Mouse (Mus musculus) cerebellum, adult 9-11 months (tissue): ENCODE data around the gene Cpne6.
A peak's percentile ranks its signal among the peaks of the same experiment; 100 is the strongest.

Experiments
- DNase-seq: peaks from one replicate; pipeline ENCODE4 v3.0.0; 2022

Cpne6 gene

DNA sequence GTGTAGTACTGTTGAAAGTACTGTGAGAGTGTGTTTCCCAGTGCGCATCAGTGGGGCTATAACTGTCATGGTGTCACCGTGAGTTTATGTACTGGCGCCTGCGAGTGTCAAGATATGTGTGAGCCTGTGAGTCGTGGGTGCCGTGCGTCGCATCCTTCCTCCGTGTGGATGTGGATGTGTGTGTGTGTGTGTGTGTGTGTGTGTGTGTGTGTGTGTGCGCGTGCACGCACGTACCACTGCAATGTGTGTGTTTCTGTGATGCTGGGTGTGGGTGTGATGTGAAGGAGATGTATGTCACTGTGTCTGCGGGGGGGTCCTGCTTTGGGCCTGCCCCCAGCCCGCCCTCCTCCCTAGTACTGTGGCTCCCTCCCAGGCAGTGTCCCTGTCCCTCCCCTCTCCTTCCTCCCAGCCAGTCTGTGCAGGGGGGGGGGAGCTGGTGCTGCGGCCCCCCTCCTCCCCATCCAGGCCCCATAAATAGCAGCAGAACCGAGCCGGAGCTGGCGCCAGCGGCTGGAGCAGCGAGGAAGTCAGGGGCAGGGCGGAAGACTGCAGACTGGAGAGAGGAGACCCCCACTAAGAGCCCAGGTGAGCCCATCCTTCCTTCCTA is at the start of gene Cpne6:
Cpne6 (plus strand) TSS at position 321 of the 607 bp plus-strand sequence.
- no peak for DNase-seq

DNA sequence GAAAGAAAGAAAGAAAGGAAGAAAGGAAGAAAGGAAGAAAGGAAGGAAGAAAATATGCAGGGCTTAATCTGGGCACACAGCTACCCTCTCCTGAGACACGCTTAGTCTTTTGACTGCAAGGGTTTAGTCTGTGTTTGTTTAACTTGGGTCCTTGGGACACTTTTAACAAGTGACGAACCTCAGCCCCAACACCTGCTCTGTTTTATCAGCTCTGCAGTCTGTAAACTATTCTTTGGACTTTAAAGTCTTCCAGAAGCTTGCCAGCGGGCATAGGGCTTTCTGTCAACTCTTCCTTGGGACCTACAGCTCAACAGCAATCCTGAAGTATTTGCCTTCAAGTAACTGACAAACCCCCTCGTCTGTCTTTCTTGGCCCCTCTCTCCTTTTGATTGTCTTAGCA is 48.5 kb upstream of the Cpne6 start:
- no peak for DNase-seq

DNA sequence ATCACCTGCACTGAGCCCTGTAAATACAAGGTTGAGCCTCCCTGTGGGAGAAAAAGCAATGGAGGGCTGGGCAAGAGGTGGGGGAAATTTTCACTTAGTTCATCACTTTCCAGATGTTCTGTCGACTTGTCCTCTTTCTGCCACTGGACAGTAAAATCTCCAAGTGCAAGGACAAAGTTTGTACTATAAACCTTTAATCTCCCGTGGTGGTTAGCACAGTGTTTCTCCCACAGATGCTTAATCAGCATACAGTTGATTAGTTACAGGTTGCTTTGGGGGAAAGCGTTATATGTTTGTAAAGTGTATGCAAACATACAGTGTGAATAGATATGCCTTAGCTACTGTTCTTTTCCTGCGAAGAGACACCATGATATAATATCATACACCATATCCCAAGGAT is 43.8 kb upstream of the Cpne6 start:
- no peak for DNase-seq

DNA sequence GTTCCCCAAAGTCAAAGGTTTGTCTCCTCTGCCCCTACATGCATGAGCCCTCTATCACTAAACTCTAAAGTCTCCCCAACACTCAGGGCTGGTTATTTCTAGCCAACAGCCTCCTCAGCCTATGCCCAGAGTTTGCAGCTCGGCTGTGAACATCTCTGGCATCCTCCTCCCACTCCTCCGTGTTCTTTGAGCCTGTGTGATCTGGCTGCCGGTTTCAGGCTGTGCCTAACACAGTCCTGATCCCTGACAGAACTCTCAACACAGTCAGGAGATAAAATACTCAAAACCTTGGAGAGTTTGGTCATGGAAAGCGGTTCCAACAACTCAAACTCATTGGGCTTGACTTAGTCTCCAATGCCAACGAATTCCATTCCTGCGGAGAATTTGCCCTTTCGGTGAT is 43.1 kb upstream of the Cpne6 start:
- no peak for DNase-seq

DNA sequence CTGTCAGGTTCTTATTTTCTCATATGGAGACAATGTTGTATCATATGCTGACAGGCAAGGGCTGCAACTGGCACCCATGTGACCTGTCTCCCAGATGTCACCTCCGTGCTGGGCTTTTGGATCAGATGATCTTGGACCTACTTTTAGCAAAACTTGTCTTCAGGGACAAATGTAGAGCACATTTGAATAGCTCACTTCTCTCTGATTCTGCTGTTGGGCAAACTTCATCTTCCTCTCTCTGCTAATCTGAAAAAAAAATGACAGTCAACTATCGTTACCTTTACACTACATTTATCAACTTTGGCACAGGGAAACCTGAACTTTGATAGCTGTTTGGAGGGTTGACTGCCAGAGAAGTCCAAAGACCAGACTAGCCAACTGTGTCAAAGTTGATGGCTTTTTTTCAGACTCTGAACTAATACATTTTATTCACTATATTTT is 41.9 kb upstream of the Cpne6 start:
- no peak for DNase-seq

DNA sequence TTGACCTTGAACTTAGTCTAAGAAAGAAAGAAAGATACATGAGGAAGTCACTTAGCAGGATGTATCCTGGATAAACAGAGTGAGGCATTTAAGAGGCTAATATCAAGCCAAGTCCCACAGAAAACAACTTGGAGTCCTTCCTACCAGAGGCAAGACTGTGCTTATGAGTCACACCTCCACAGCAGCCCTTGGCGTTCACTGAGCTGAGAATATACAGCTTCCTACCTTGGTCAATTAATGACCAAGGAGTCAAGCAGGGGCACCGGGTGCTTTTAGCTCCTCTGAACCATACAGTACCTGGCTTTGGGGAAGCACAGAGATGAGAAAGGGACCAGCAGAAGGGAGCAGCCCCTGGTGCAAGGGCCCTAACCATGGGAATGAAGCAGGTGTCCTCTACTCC is 41.2 kb upstream of the Cpne6 start:
- no peak for DNase-seq

DNA sequence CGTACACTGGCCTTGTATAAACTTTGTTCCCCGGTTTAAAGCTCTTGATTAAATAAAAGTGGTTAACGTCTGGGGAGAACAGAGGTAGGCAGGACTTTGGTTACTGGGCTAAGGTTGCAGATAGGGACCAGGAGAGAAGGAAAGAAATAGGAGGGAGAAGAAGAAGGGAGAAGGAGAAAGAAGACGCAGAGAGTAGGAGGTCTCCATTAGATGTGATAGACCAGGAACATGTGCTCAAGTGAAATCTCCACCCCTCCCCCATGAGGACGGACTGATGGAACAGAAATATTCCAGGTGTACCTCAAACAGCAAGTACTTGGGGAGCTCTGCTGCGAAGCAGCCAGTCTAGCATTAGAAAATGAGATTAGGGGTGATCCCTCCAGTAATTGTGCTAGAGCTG is 40.4 kb upstream of the Cpne6 start:
- no peak for DNase-seq

DNA sequence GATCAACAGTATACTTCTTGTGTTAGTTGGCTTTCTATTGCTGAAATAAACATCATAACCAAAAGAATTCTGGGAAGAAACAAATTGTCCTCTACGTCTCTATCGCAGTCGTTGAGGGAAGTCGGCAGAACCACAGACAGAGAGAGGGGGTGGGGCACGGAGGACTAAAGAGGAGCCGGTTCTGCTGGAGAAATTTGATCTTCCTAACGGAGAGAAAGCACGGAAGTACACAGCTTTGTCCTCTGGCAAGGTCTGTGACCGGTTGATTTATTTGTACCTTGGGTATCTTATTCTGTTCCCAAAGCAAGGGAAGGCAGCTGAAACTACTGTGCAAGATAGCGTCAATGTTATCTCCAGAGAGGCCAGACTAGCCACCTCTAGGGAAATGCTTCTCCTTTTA is 39.4 kb upstream of the Cpne6 start:
- no peak for DNase-seq

DNA sequence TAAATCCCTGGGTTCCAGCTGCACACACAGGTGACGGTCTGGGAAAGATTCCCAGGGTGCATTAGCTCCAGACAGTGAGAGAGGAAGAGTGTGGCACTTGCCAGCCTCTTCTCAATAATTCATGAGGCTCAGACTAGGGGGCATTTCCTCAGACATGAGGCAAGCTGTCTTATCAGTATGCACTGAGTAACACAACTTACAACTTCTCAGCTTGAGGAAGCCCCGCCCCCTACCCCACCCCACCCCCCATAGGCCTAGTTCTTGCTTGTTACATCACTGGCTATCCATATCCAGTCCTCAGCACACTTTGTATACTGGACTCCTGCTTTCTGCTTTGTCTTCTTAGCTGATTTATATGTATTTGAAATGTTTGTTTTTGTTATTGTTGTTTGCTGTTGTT is 34.6 kb upstream of the Cpne6 start:
- no peak for DNase-seq

DNA sequence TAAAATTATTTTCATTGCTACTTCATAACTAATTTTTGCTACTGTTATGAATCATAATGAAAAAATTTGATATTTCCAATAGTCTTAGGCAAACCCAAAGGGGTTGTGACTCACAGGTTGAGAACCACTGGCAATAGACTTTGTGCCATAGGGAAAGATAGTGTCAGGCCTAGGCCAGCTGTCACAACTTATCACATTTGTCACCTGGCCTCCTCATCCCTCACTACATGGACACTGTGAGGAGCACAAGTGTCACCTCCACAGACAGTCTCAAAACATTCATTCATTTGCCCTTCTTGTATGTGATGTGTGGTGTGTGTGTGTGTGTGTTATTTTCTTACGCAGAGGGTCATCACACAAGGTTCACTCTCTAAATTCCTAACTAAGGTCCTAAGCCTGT is 32.8 kb upstream of the Cpne6 start:
- no peak for DNase-seq

DNA sequence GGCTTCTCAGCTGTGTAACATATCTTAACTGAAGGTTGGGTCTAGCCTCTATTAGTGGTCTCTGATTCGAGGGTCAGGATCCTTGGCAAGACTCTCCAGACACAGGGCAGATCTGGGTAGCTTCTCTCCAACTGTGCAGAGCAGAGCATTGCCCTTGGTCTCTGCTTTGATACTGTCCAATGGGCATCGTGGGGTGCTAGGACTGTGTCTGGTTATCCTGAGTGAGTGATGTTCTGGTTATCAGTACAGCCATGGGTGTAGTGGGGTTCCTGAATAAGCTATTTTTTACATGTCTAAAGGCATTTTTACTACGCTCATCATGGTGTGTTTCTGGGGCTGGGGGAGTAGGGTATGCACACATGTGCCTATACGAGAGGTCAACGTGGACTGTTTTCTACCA is 32.4 kb upstream of the Cpne6 start:
- no peak for DNase-seq

DNA sequence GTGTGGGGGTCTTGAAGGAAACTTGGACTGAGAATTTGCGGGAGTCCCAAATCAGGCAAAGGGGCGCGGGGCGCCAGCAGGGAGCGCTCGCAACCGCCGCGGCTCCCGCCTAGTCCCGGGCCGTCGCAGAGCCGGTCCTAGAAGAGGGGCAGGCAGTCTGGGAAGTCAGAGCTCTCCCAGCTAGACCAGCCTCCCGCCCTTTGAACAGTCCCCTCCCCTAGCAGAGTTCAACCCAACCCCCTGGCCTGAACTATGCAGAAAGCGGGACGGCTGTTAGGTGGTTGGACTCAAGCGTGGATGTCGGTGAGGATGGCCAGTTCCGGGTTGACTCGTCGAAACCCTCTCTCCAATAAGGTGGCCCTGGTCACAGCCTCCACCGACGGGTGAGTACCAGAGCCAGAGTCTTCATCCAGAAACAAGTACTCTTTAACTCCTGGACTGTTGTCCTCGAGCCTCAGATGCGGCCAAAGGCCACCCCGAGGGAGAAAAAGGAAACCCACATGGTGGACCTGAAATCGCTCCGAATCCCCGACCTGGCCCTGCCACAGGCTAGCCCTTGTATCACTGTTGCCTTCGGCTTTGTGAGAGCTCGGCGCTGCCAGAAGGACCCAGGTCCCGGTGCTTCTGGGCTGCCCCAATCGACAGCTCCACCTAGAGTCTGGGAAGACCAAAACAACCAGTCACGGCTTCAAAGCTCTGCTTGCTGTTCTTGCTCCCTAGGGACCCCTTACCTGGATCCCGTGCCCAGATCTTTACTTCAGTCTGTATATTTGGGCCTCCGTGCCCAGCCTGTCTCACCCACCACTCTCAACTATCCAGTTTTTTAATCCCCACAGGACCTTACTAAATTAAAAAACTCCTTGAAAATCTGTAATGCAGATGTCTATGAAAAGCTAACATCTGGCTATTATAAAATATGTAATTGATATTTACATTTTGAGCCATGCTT is 31.3 kb upstream of the Cpne6 start, which contains the start of gene Dhrs4:
Dhrs4 (plus strand) TSS at position 108 of the 949 bp plus-strand sequence.
- peak; percentile 82 for DNase-seq

DNA sequence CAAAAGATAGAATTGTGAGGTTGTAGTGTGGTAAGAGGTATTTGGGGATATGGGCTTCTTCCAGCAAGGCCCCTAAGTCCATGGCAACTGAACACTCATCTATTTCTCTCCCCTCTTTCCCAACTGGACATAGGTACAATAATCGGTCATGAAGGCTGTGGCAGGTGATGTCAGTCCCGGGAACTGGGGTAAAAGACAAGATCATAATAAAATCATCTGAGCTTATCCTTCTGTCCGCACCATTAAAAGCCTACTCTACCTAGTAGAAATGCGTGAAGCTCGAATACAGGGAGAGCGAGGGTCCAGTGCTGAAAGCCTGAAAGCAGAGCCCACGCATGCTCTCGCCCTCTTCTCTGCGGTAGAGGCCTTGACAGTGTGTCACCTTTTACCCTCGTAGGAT is 30.6 kb upstream of the Cpne6 start:
- DNase-seq, result no peak

DNA sequence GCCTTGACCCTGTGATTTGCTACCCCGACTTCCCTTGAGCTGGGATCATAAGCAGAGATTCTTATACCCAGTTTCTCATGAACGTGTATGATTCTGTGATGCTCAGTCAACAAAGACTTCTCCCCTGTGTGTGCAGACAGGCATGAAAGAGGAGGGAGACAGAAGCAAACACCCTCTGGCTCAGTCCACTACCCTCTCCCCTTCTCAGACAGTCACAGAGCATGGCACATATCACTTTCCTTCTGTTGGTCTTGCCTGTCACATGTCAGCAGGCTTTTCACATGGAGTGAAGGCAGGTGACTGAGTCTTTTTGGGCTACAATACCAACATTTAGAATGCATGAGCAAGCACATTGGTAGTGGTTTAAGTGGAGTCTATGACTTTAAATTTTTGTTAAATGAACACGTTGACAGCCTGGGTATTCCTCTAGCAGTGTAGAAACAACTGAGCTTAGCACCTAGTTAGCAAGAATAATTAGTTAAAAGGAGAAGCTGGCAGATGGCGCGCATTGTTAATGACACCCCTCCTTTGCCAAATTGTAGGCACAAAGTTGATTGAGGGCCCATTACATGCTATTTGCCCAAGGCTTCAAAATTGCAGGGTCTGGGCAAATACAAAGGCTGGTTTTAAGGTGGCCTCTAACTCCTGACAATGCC is 25.7 kb upstream of the Cpne6 start:
- DNase-seq, result no peak

DNA sequence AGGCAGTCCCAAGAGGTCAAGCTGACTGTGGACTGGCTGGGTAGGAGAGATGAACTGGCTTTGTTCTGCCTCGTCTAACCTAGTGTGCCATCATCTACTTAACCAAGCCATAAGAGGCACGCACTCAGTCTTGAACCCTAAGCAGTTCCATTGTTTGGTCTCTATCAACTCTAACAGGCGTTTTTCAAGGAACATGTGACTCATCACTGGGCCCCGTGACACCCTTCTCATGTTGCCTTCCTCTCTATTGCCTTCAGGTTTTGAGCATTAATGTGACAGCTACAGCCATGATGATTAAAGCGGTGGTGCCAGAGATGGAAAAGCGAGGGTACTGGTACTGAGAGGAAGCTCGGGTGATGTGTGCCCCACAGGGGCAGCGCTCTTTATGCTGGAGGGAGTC is 23.4 kb upstream of the Cpne6 start:
- no peak for DNase-seq

DNA sequence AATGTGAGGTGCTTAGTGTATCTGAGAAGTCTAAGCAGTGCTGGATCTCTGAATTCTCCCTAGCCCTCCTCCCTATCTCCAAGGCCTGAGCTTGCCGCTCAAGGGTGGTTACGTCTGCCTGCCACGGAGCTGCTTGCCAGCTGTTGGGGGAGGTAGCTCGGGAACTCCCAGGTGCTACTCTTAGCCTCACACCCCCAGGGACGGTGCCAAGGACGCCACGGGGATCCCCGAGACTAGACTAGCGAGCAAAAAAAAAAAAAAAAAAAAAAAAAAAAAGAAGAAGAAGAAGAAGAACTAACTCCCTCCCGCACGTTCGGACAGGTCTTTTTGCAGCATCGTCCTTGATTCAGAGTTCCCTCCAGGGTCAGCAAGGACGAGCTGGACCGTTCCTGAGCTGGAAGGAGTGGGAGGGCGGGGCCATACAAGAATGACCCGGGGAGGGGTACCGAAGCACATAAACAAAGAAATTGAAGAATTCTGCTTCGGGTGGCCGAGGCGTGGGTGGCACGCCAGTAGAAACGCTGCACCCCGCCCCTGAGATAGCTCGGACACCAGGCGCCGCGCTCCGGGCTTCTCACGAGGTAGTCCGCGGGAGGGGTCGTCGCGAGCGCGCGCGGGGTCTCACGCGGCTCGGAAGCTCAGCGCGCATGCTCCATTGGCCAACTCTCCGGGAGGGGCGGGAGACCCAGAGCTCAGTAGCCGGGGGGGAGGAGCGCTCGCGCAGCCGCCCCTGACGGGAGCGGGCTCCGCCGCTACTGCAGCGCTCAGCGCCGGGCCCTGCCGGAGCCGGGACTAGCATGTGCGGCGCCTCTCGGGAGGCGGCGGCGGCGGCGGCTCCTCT is 19.7 kb upstream of the Cpne6 start, which contains the start of gene Carmil3:
Carmil3 (plus strand) TSS at position 291 of the 841 bp plus-strand sequence.
- DNase-seq, result peak; percentile 91

DNA sequence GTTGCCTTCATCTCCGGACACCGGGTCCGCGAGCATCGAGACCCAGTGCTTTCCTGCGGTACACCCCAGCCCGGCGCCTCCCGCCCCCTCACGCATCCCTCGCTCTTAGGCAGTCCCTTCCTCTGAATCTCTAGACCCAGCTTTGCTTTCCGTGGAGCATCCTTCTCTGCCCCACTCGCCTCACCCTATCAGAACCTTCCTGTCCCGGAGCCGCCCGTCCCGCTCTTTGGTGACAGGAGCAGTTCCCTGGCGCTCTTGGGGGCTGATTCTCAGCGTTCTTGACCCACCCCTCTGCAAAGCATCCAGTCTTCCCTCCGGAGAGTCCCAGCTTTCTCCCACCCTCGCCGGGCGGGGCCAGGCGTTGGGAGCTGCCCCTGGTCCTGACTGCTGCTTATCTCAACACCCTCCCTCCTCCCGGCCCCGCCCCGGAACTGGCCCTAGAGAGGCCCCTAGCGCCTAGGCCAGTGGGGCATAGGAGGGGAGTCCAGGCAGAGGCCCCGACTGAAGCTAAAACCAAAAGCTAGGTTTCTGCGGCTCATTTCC is 18.9 kb upstream of the Cpne6 start:
- DNase-seq, result peak; percentile 83

DNA sequence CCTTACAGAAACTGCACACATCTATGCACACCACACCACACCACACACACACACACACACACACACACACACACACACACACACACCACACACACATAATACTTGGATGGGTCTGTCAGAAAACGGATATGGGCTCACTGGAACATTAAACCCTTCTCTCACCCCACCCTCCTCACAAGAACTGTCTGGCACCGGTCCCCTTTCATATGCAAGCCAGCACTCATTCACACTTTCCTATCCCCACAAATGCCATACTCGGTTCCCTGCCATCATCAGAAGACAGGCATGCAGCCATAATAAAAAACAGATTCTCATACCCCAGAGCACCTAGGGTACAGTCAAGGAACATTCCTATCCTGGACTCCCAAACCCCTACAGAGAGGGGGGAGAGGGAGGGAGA is 18.1 kb upstream of the Cpne6 start:
- DNase-seq, result peak; percentile 48

DNA sequence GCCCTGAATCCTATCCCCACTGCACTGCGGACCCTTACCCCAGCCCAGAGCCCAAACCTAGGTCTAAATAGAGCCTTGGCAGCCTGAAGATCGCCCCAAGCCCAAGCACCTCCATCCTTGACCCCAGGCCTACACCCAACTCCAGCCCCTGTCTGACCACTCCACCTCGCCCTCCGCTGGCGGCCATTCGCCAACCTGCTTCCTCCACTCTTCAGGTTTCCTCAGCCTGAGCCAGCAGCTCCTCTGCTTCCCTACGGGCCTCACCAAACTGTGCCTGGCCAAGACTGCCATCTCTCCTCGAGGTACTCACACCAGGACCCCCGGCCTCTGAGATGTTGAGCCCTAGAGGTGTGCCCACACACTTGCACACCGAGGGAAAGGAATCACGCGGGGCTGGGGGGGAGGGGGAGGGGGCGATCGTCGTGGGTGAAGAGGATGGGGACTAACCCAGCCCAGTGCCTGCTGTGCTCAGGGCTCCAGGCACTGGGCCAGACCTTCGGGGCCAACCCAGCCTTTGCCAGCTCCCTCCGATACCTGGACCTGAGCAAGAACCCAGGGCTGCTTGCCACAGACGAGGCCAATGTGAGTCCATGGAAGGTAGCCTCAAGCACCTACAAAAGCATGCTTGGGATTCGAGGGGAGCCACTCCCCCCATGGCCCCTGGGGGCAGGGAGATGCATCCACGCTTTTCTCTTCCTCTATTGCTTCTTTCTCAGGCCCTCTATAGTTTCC is 14.6 kb upstream of the Cpne6 start:
- peak; percentile 70 for DNase-seq

DNA sequence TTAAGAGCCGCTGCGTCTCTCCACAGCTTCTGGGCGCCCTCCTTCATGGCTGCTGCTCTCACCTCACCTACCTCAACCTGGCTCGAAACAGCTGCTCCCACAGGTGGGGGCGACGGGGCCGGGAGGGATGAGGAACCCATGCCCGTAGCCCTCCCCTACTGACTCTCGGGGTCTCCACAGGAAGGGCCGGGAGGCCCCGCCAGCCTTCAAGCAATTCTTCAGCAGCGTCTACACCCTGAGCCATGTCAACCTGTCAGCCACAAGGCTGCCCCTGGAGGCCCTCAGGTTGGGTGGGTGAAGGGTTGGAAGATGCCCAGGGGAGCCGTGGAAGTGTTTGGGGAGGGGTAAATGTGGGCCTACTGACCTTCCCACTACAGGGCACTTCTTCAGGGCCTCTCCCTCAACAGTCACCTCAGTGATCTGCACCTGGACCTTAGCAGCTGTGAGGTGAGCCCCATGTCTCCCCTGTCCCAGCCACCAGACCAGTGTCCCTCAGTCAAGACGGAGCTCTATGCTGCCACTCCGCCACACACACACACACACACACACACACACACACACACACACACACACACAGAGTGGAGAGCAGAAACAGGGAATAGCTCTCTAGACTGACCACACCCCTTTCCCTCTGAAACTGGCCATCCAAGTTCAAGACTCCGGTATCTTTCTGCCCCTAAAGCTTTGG is 13.3 kb upstream of the Cpne6 start:
- peak; percentile 52 for DNase-seq

DNA sequence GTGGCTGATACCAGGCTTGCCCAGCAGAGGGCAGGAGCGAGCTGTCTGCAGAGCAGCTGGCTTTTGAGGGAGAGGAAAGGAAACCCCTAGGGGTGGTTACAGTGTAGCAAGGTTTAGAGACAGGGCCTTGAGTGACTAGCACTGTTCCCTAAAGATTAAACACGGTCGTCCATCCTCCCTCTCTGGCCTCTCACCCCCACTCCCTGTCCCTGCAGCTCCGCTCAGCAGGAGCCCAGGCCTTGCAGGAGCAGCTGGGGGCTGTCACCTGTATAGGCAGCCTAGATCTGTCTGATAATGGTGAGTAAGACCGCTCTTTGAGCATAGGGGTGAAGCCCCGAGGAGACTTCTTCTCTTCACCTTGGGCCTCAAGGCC is 12.8 kb upstream of the Cpne6 start:
- DNase-seq, result peak; percentile 82
